Mouse (Mus musculus) kidney, postnatal 4 days (tissue): ENCODE results near the gene Zfp654.

ENCODE experiments used
- DNase-seq, 2 experiments: peaks; one replicate each; pipeline ENCODE4 v3.0.0; 2021; ENCODE audit warnings: mixed read lengths in 2 of 2

Zfp654 gene

GRCm38 (mm10) chr16:64852441-64852871 lies 1.0 kb upstream of the Zfp654 start:
- peak; percentile 64 to 72 for DNase-seq

GRCm38 (mm10) chr16:64851085-64851562 lies 328 bp downstream of the Zfp654 start:
- DNase-seq: no peak

- DNase-seq: peak; percentile 51 to 61
Observed at GRCm38 (mm10) chr16:64850287-64851084, 966 bp downstream of the Zfp654 start.

GRCm38 (mm10) chr16:64845947-64846346 lies 5.5 kb downstream of the Zfp654 start:
- peak; percentile 3 to 17 for DNase-seq

GRCm38 (mm10) chr16:64842374-64842729 lies 9.1 kb downstream of the Zfp654 start:
- DNase-seq: no peak

- DNase-seq: no peak
Observed at GRCm38 (mm10) chr16:64841481-64842373, 9.7 kb downstream of the Zfp654 start.

- DNase-seq: no peak
Observed at GRCm38 (mm10) chr16:64836709-64837108, 14.7 kb downstream of the Zfp654 start.

- no peak for DNase-seq
Observed at GRCm38 (mm10) chr16:64835996-64836545, 15.4 kb downstream of the Zfp654 start.

GRCm38 (mm10) chr16:64830291-64830690 lies 21.2 kb downstream of the Zfp654 start:
- no peak for DNase-seq

- no peak for DNase-seq
Observed at GRCm38 (mm10) chr16:64824474-64824873, 27.0 kb downstream of the Zfp654 start.

GRCm38 (mm10) chr16:64823890-64824289 lies 27.6 kb downstream of the Zfp654 start:
- no peak for DNase-seq

- no peak for DNase-seq
Observed at GRCm38 (mm10) chr16:64817094-64817765, 34.2 kb downstream of the Zfp654 start.

- no peak for DNase-seq
Observed at GRCm38 (mm10) chr16:64803041-64803440, 48.4 kb downstream of the Zfp654 start.

- DNase-seq: no peak
Observed at GRCm38 (mm10) chr16:64801638-64802037, 49.8 kb downstream of the Zfp654 start.

GRCm38 (mm10) chr16:64800393-64800792 lies 51.1 kb downstream of the Zfp654 start:
- no peak for DNase-seq

GRCm38 (mm10) chr16:64794802-64795201 lies 56.6 kb downstream of the Zfp654 start:
- no peak for DNase-seq

- no peak for DNase-seq
Observed at GRCm38 (mm10) chr16:64789706-64790105, 61.7 kb downstream of the Zfp654 start.

- DNase-seq: no peak
Observed at GRCm38 (mm10) chr16:64775516-64775915, 75.9 kb downstream of the Zfp654 start.

- no peak for DNase-seq
Observed at GRCm38 (mm10) chr16:64771431-64771818, 80.0 kb downstream of the Zfp654 start.

GRCm38 (mm10) chr16:64770521-64771430 lies 80.7 kb downstream of the Zfp654 start, which contains the start of gene 4930453N24Rik:
Gene 4930453N24Rik (minus strand): TSS chr16:64771161.
- DNase-seq: peak; percentile 91 to 94

- DNase-seq: no peak
Observed at GRCm38 (mm10) chr16:64766696-64767300, 84.7 kb downstream of the Zfp654 start.
